ENCODE assay signal across 24 mouse cellular contexts in the genomic region with DNA sequence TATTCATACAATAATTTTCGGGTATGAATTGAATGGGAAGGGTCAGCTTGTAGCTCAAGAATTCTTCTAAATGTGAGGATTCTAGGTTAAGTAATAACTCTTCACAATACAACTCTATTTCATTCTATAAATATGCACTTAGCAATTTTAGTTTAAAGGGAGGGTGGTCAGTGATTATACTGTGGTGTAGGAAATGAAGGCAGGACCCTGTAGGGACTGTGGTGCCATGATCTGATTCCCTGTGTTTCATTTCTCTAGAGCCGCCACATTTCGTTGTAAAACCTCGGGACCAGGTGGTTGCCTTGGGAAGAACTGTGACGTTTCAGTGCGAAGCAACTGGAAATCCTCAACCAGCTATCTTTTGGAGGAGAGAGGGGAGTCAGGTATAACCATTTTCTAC.
DNase-seq lines count a peak whose midpoint lies in the region; ATAC-seq and TF ChIP-seq lines count a peak whose summit lies in the region.
"Had no signal": no experiment of that assay in that cellular context is flagged by ENCODE, and none has a peak within 500 bp of the region (broad histone marks: within the 10 kb centered on the region; RNA-seq: fewer than 3 reads in every experiment).

No protein-coding gene starts in this region.

- no peaks in the 10 kb centered on the region; the same call in 1 of the 2 replicates for H3K4me1 ChIP-seq in forebrain, embryonic 11.5 days (replicated peaks; ENCODE audit: control insufficient read depth, insufficient read depth, low read length)
- no peaks in the 10 kb centered on the region for H3K4me1 ChIP-seq in forebrain, postnatal 0 days (ENCODE audit: insufficient read depth)
- H3K4me1 ChIP-seq in hindbrain, embryonic 12.5 days, result peaks cover 8% of the 10 kb centered on the region
- H3K4me1 ChIP-seq in hindbrain, postnatal 0 days (ENCODE audit: insufficient read depth, low read length), result no peaks in the 10 kb centered on the region
- H3K4me1 ChIP-seq in midbrain, embryonic 14.5 days (ENCODE audit: control insufficient read depth, insufficient read depth, low read length), result peaks cover 10% of the 10 kb centered on the region
- peaks cover 8% of the 10 kb centered on the region for H3K4me1 ChIP-seq in midbrain, embryonic 16.5 days (ENCODE audit: control insufficient read depth, insufficient read depth, low read length)
- H3K4me1 ChIP-seq in forebrain, embryonic 15.5 days, result peaks cover 10% of the 10 kb centered on the region
- H3K4me1 ChIP-seq: embryonic facial prominence, embryonic 12.5 days; embryonic facial prominence, embryonic 15.5 days; intestine, embryonic 15.5 days had no signal

- H3K9ac ChIP-seq in forebrain, embryonic 11.5 days (ENCODE audit: low read length), result no peak overlapping the region
- H3K9ac ChIP-seq in forebrain, postnatal 0 days, result no peak overlapping the region
- H3K9ac ChIP-seq in hindbrain, embryonic 12.5 days, result no peak overlapping the region
- no peak overlapping the region for H3K9ac ChIP-seq in hindbrain, postnatal 0 days (replicated peaks; ENCODE audit: low read length)
- H3K9ac ChIP-seq in midbrain, embryonic 14.5 days (replicated peaks; ENCODE audit: low read length), result no peak overlapping the region
- H3K9ac ChIP-seq in midbrain, embryonic 16.5 days (ENCODE audit: low read depth, low read length), result no peak overlapping the region
- no peak overlapping the region for H3K9ac ChIP-seq in forebrain, embryonic 15.5 days (replicated peaks)
- H3K9ac ChIP-seq: embryonic facial prominence, embryonic 12.5 days; embryonic facial prominence, embryonic 15.5 days; hindbrain, embryonic 15.5 days; intestine, embryonic 15.5 days had no signal

- H3K9me3 ChIP-seq in forebrain, embryonic 11.5 days (ENCODE audit: control insufficient read depth, low read length), result no peaks in the 10 kb centered on the region
- no peaks in the 10 kb centered on the region for H3K9me3 ChIP-seq in forebrain, postnatal 0 days (ENCODE audit: low read length)
- 0 out of 2 replicates have a peak, but pooled peaks cover 3% of the 10 kb centered on the region for H3K9me3 ChIP-seq in hindbrain, embryonic 12.5 days (replicated peaks)
- no peaks in the 10 kb centered on the region for H3K9me3 ChIP-seq in hindbrain, postnatal 0 days (ENCODE audit: low read length)
- no peaks in the 10 kb centered on the region for H3K9me3 ChIP-seq in midbrain, embryonic 14.5 days (ENCODE audit: control insufficient read depth, low read length)
- no peaks in the 10 kb centered on the region for H3K9me3 ChIP-seq in midbrain, embryonic 16.5 days (replicated peaks; ENCODE audit: control insufficient read depth, low read length, poor library complexity, severe bottlenecking)
- H3K9me3 ChIP-seq in forebrain, embryonic 15.5 days, result no peaks in the 10 kb centered on the region
- H3K9me3 ChIP-seq: embryonic facial prominence, embryonic 12.5 days; embryonic facial prominence, embryonic 15.5 days; hindbrain, embryonic 15.5 days; intestine, embryonic 15.5 days had no signal

- WGBS in forebrain, embryonic 11.5 days, result 87% methylated on average over 6 of the region's 6 CpGs
- 67% methylated on average over 6 of the region's 6 CpGs for WGBS in forebrain, postnatal 0 days
- WGBS in hindbrain, embryonic 12.5 days, result 80% methylated on average over 6 of the region's 6 CpGs
- 78% methylated on average over 6 of the region's 6 CpGs for WGBS in hindbrain, postnatal 0 days
- WGBS in midbrain, embryonic 14.5 days, result 79% methylated on average over 6 of the region's 6 CpGs
- WGBS in midbrain, embryonic 16.5 days, result 64% methylated on average over 6 of the region's 6 CpGs
- 61% methylated on average over 6 of the region's 6 CpGs for WGBS in forebrain, embryonic 15.5 days

- no peak for TF ChIP-seq CTCF in forebrain, postnatal 0 days (IDR thresholded peaks at IDR 0.05; ENCODE audit: low read depth)
- TF ChIP-seq CTCF in hindbrain, postnatal 0 days (IDR thresholded peaks at IDR 0.05; ENCODE audit: low read depth), result no peak

- H3K27me3 ChIP-seq in forebrain, embryonic 11.5 days (ENCODE audit: control insufficient read depth, insufficient read depth, low read length), result no peaks in the 10 kb centered on the region
- H3K27me3 ChIP-seq in forebrain, postnatal 0 days (ENCODE audit: insufficient read depth, low read length), result no peaks in the 10 kb centered on the region
- H3K27me3 ChIP-seq in hindbrain, embryonic 12.5 days, result no peaks in the 10 kb centered on the region
- no peaks in the 10 kb centered on the region for H3K27me3 ChIP-seq in hindbrain, postnatal 0 days (ENCODE audit: insufficient read depth, low read length)
- H3K27me3 ChIP-seq in midbrain, embryonic 14.5 days (ENCODE audit: control insufficient read depth, insufficient read depth, low read length), result no peaks in the 10 kb centered on the region
- H3K27me3 ChIP-seq in midbrain, embryonic 16.5 days (ENCODE audit: control insufficient read depth, insufficient read depth, low read depth, low read length), result no peaks in the 10 kb centered on the region
- H3K27me3 ChIP-seq in forebrain, embryonic 15.5 days, result no peaks in the 10 kb centered on the region
- H3K27me3 ChIP-seq: embryonic facial prominence, embryonic 12.5 days; embryonic facial prominence, embryonic 15.5 days; hindbrain, embryonic 15.5 days; intestine, embryonic 15.5 days had no signal

- peak; percentile 48; the same call in 1 of the 2 replicates for ATAC-seq in forebrain, embryonic 11.5 days (replicated peaks; ENCODE audit: low FRiP score)
- no peak for ATAC-seq in forebrain, postnatal 0 days
- peak; percentile 38; the same call in 1 of the 2 replicates for ATAC-seq in hindbrain, embryonic 12.5 days (ENCODE audit: low FRiP score)
- ATAC-seq in hindbrain, postnatal 0 days, result no peak
- no peak for ATAC-seq in midbrain, embryonic 14.5 days (ENCODE audit: low FRiP score, low TSS enrichment)
- no peak; the same call in 1 of the 2 replicates for ATAC-seq in midbrain, embryonic 16.5 days
- ATAC-seq in forebrain, embryonic 15.5 days (replicated peaks), result peak; percentile 42; the same call in 1 of the 2 replicates
- ATAC-seq: activated CD4-positive, CD25-positive, alpha-beta regulatory T cell, adult 4 months; intestine, embryonic 15.5 days had no signal

- DNase-seq in forebrain, embryonic 11.5 days (ENCODE audit: low spot score), result no peak
- DNase-seq in forebrain, postnatal 0 days, result no peak
- no peak for DNase-seq in hindbrain, postnatal 0 days (ENCODE audit: low spot score)
- no peak for DNase-seq in midbrain, embryonic 14.5 days
- DNase-seq in c-Kit-positive CD71-positive TER-119-positive erythroid progenitor cells, embryonic 14.5 days (ENCODE audit: low spot score), result no peak
- DNase-seq: adrenal gland, adult 8-10 months; adrenal gland, postnatal 25 days; cerebellum, adult 11 months; cerebellum, adult 2 months; cerebellum, adult 9-11 months; cerebellum, postnatal 25 days; gastrocnemius, adult 2 months; gastrocnemius, postnatal 14 days; heart, adult 11 months; kidney, adult 11 months had no signal

- H3K36me3 ChIP-seq in forebrain, embryonic 11.5 days (ENCODE audit: control insufficient read depth, insufficient read depth, low read length), result no peaks in the 10 kb centered on the region
- H3K36me3 ChIP-seq in forebrain, postnatal 0 days (ENCODE audit: insufficient read depth), result no peaks in the 10 kb centered on the region; the same call in 1 of the 2 replicates
- peaks cover 5% of the 10 kb centered on the region; the same call in 1 of the 2 replicates for H3K36me3 ChIP-seq in hindbrain, embryonic 12.5 days
- H3K36me3 ChIP-seq in hindbrain, postnatal 0 days (ENCODE audit: insufficient read depth, low read length), result peaks cover 6% of the 10 kb centered on the region; the same call in 1 of the 2 replicates
- peaks cover 5% of the 10 kb centered on the region; the same call in 1 of the 2 replicates for H3K36me3 ChIP-seq in midbrain, embryonic 14.5 days (ENCODE audit: control insufficient read depth, insufficient read depth, low read length)
- peaks cover 2% of the 10 kb centered on the region; the same call in 1 of the 2 replicates for H3K36me3 ChIP-seq in midbrain, embryonic 16.5 days (ENCODE audit: control insufficient read depth, insufficient read depth, low read length)
- H3K36me3 ChIP-seq in forebrain, embryonic 15.5 days, result peaks cover 3% of the 10 kb centered on the region; the same call in 1 of the 2 replicates
- H3K36me3 ChIP-seq: intestine, embryonic 15.5 days had no signal

- no peak overlapping the region for H3K27ac ChIP-seq in forebrain, embryonic 11.5 days (ENCODE audit: low read depth, low read length)
- no peak overlapping the region for H3K27ac ChIP-seq in forebrain, postnatal 0 days (ENCODE audit: low read depth, low read length)
- H3K27ac ChIP-seq in hindbrain, embryonic 12.5 days, result peak overlapping the region; percentile 80; the same call in 1 of the 2 replicates
- no peak overlapping the region for H3K27ac ChIP-seq in hindbrain, postnatal 0 days
- H3K27ac ChIP-seq in midbrain, embryonic 14.5 days (replicated peaks; ENCODE audit: low read depth, low read length), result peak overlapping the region; percentile 58
- H3K27ac ChIP-seq in midbrain, embryonic 16.5 days (ENCODE audit: low read length), result no peak overlapping the region
- H3K27ac ChIP-seq in forebrain, embryonic 15.5 days (replicated peaks), result 0 out of 2 replicates have a peak overlapping the region, but pooled peaks have one; percentile 32
- H3K27ac ChIP-seq: embryonic facial prominence, embryonic 12.5 days; embryonic facial prominence, embryonic 15.5 days; gastrocnemius, adult 2 months; hindbrain, embryonic 15.5 days; intestine, embryonic 15.5 days had no signal

- no peak overlapping the region for H3K4me3 ChIP-seq in forebrain, embryonic 11.5 days (ENCODE audit: low read depth, low read length)
- H3K4me3 ChIP-seq in forebrain, postnatal 0 days (ENCODE audit: low read depth, low read length), result no peak overlapping the region
- no peak overlapping the region for H3K4me3 ChIP-seq in hindbrain, embryonic 12.5 days
- no peak overlapping the region for H3K4me3 ChIP-seq in hindbrain, postnatal 0 days (ENCODE audit: low read length)
- H3K4me3 ChIP-seq in midbrain, embryonic 14.5 days (replicated peaks; ENCODE audit: low read depth, low read length), result no peak overlapping the region
- H3K4me3 ChIP-seq in midbrain, embryonic 16.5 days (ENCODE audit: low read depth, low read length), result no peak overlapping the region
- no peak overlapping the region for H3K4me3 ChIP-seq in forebrain, embryonic 15.5 days
- H3K4me3 ChIP-seq: embryonic facial prominence, embryonic 12.5 days; embryonic facial prominence, embryonic 15.5 days; gastrocnemius, adult 2 months; hindbrain, embryonic 15.5 days; intestine, embryonic 15.5 days had no signal

- H3K4me2 ChIP-seq in forebrain, embryonic 11.5 days (ENCODE audit: low read depth, low read length, severe bottlenecking), result no peak overlapping the region
- H3K4me2 ChIP-seq in forebrain, postnatal 0 days (ENCODE audit: low read depth), result no peak overlapping the region
- H3K4me2 ChIP-seq in hindbrain, embryonic 12.5 days (replicated peaks), result no peak overlapping the region
- no peak overlapping the region for H3K4me2 ChIP-seq in hindbrain, postnatal 0 days (ENCODE audit: low read depth, low read length)
- H3K4me2 ChIP-seq in midbrain, embryonic 14.5 days (ENCODE audit: low read length), result no peak overlapping the region
- no peak overlapping the region for H3K4me2 ChIP-seq in midbrain, embryonic 16.5 days (ENCODE audit: low read length)
- no peak overlapping the region for H3K4me2 ChIP-seq in forebrain, embryonic 15.5 days (replicated peaks)
- H3K4me2 ChIP-seq: embryonic facial prominence, embryonic 12.5 days; embryonic facial prominence, embryonic 15.5 days; heart, embryonic 11.5 days; hindbrain, embryonic 15.5 days; intestine, embryonic 15.5 days had no signal

Comparison
In these comparisons a context has a peak if more than half of its experiments do, and no peak if none do; other contexts are left out.
1. ATAC-seq: peak in forebrain, embryonic 11.5 days (single experiment), hindbrain, embryonic 12.5 days (single experiment) and forebrain, embryonic 15.5 days (single experiment); none in forebrain, postnatal 0 days (single experiment), hindbrain, postnatal 0 days (single experiment), midbrain, embryonic 14.5 days (single experiment) and midbrain, embryonic 16.5 days (single experiment).
2. H3K27ac ChIP-seq: peak in hindbrain, embryonic 12.5 days (single experiment), midbrain, embryonic 14.5 days (single experiment) and forebrain, embryonic 15.5 days (single experiment); none in forebrain, embryonic 11.5 days (single experiment), forebrain, postnatal 0 days (single experiment), hindbrain, postnatal 0 days (single experiment) and midbrain, embryonic 16.5 days (single experiment).